Mouse (Mus musculus) limb, embryonic 12.5 days (tissue): ENCODE measurements around the gene Lmna. TPM values are rescaled to one million over a fixed set of nuclear protein-coding genes. Genes with fewer than 3 reads are reported as not detected.

ENCODE experiments used
- ATAC-seq: fragments of 200-750 bp; cut with Nextera tagmentation; 2 replicates; pipeline ENCODE4 v1.8.0; 2017; ENCODE audit warnings: low read depth, moderate TSS enrichment; ENCODE audit not compliant: insufficient number of reproducible peaks, insufficient read depth, low FRiP score, low TSS enrichment
- H3K27ac ChIP-seq: fragments of 300-500 bp; sonication (generic); 2 replicates; pipeline ENCODE4 v1.5.1; 2016; ENCODE audit warnings: mild to moderate bottlenecking, moderate library complexity
- H3K27me3 ChIP-seq: fragments of 300-500 bp; sonication (generic); 2 replicates; pipeline ENCODE4 v1.6.1; 2016; ENCODE audit warnings: mild to moderate bottlenecking, moderate library complexity
- H3K36me3 ChIP-seq: fragments of 300-500 bp; sonication (generic); 2 replicates; pipeline ENCODE4 v1.6.1; 2016; ENCODE audit warnings: mild to moderate bottlenecking, moderate library complexity
- H3K4me1 ChIP-seq: fragments of 300-500 bp; sonication (generic); replicated peaks from 2 replicates; pipeline ENCODE4 v1.6.1; 2016
- H3K4me2 ChIP-seq: fragments of 300-500 bp; sonication (generic); 2 replicates; pipeline ENCODE4 v1.6.1; 2016; ENCODE audit warnings: mild to moderate bottlenecking, moderate library complexity
- H3K4me3 ChIP-seq: fragments of 300-500 bp; sonication (generic); replicated peaks from 2 replicates; pipeline ENCODE4 v1.5.1; 2016; ENCODE audit warnings: mild to moderate bottlenecking
- H3K9ac ChIP-seq: fragments of 300-500 bp; sonication (generic); replicated peaks from 2 replicates; pipeline ENCODE4 v1.6.1; 2016; ENCODE audit warnings: mild to moderate bottlenecking, moderate library complexity
- H3K9me3 ChIP-seq: fragments of 300-500 bp; sonication (generic); 2 replicates; pipeline ENCODE4 v1.6.1; 2016; ENCODE audit warnings: mild to moderate bottlenecking, moderate library complexity
- WGBS: fragments of 180-500 bp; shearing (Covaris S2); methylation state at CpG from one replicate; pipeline ENCODE4 v1.1.7; 2016; 5-methylcytosine and 5-hydroxymethylcytosine counted together
- microRNA counts: library from miRNA; unstranded; fragments of <30 nt; microRNA quantifications from one replicate; lab custom pipeline; 2017
- microRNA-seq: library from miRNA; unstranded; fragments of <30 nt; microRNA quantifications from one replicate; pipeline ENCODE4, GENCODE M21; 2017
- polyA plus RNA-seq: library from polyadenylated mRNA; unstranded; fragments of >200 nt; fragmentation: Nextera tagmentation; extraction: Ambion mirVana; gene quantifications from 2 replicates; pipeline ENCODE4 v1.2.1, GENCODE M21; 2016

The Lmna gene
- polyA plus RNA-seq, 1 experiment from 2014 or later: 51.8 TPM

DNA sequence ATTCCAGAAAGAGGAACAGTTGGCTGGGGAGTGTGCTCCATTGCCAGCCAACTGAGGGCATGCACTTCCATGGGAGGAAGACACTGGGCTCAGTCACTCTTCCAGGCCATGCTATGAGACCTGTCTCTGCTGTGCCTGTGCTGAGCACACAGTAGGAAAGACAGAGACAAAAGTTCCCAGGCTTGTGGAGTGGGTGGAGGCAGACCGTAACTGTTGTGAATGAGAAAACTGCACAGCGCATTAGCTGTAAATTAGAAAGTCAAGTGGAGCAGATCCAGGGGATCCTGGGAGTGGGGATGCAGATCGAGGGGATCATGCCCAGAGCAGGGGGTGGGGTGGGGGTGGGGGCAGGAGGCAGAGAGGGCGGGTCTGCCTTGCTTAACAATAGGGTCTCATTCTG lies 70.2 kb downstream of the Lmna start:
- Histone ChIP-seq H3K27me3 (peaks cover 9% of the 10 kb centered on the region; the same call in 1 of the 2 replicates), H3K4me2 (no peak overlapping the region), H3K27ac (no peak overlapping the region), H3K4me1 (peaks cover 42% of the 10 kb centered on the region), H3K36me3 (peaks cover 5% of the 10 kb centered on the region; the same call in 1 of the 2 replicates), H3K9me3 (no peaks in the 10 kb centered on the region), H3K9ac (no peak overlapping the region; the same call in 1 of the 2 replicates), H3K4me3 (no peak overlapping the region)
- WGBS: 71% methylated on average over 4 of the region's 4 CpGs
- no peak for ATAC-seq

DNA sequence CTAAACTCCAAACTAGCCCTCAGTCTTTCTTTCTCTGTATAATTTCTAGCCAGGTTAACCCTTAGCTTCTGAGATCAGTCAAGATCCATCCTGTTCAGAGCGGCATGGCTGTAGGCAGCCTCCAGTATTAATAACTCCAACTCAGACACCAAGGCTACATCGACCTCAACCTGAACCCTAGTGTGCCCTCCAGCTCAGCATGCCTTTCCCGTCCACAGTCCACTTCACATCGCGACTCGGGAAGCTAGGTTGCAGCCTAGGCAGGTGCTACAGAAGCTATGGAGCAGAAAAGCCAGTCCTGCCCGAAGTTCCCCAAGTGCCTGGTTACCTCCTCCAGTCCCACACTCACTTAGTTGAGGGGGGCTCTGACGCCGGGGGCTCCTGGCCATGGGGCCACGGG lies 72.3 kb downstream of the Lmna start:
- Histone ChIP-seq H3K9me3 (no peaks in the 10 kb centered on the region), H3K4me1 (peaks cover 42% of the 10 kb centered on the region), H3K27ac (0 out of 2 replicates have a peak overlapping the region, but pooled peaks have one; percentile 53), H3K4me2 (peak overlapping the region; percentile 60), H3K4me3 (peak overlapping the region; percentile 32; the same call in 1 of the 2 replicates), H3K9ac (peak overlapping the region; percentile 31; the same call in 1 of the 2 replicates), H3K36me3 (peaks cover 5% of the 10 kb centered on the region; the same call in 1 of the 2 replicates), H3K27me3 (peaks cover 5% of the 10 kb centered on the region; the same call in 1 of the 2 replicates)
- no peak for ATAC-seq
- 76% methylated on average over 10 of the region's 10 CpGs for WGBS

DNA sequence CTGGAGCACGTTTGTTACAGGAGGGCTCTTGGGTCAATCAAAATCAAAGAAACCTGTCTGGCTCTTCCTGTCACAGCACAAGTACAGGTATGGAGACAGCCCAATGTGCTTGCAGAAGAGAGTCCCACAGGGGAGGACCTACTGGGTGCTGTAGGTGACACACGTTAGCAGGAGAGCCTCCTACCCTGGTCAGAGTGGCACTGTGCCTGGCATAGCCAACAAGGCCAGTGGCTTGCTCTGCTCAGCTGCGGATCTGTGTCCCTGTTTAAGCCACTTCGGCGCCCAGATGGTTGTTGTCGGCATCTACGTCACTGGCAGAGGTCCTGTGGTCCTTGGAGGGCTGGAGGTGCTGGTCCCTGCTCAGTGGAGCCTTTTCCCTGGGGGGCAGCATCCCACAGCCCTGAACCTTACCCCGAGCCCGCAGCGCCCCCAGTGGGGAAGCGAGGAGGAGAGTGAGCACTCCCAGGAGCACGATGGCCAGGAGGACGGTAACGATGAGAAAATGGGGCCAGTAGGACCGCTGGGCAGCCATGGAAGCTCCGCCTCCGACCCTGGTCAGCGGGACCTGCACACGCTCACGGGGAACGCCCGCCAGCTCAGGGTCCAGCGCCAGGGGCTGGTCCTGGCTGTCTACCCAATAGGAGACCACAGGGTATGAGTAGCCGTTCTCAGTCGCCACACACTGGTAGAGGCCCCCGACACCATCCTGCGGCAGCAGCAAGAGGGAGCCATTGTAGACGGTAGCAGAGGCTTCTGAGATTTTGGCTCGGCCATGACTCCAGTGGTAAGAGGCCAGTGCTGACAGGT lies 73.2 kb downstream of the Lmna start:
- Histone ChIP-seq H3K27ac (peak overlapping the region; percentile 53; the same call in 1 of the 2 replicates), H3K4me3 (peak overlapping the region; percentile 32), H3K9ac (peak overlapping the region; percentile 31; the same call in 1 of the 2 replicates), H3K4me1 (peaks cover 42% of the 10 kb centered on the region), H3K36me3 (peaks cover 5% of the 10 kb centered on the region; the same call in 1 of the 2 replicates), H3K4me2 (peak overlapping the region; percentile 60), H3K9me3 (no peaks in the 10 kb centered on the region), H3K27me3 (peaks cover under 1% of the 10 kb centered on the region; the same call in 1 of the 2 replicates)
- 8% methylated on average over 29 of the region's 29 CpGs for WGBS
- ATAC-seq: peak; percentile 89

DNA sequence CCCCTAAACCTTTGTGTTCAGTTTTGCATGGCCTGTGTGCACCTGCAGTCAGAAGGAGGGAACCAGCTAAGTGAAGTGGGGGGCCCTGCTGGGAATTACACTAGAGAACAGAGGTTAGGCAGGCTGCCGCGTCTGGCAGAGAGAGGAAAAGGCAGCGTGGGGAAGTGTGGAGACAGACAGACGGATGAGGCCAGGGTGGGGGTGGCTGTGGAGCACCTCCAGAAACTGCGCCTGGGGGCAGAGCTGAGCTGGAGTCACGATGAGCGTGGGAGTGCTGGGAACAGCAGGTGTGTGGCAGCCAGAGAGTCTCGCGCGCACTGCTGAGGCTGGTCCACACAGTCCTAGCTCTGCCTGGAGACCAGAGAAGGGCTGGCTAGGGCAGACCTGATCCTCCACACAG lies 74.2 kb downstream of the Lmna start:
- Histone ChIP-seq H3K36me3 (peaks cover 5% of the 10 kb centered on the region; the same call in 1 of the 2 replicates), H3K4me3 (no peak overlapping the region), H3K27me3 (no peaks in the 10 kb centered on the region; the same call in 1 of the 2 replicates), H3K9me3 (no peaks in the 10 kb centered on the region), H3K4me2 (no peak overlapping the region), H3K9ac (no peak overlapping the region), H3K4me1 (peaks cover 36% of the 10 kb centered on the region), H3K27ac (no peak overlapping the region)
- 62% methylated on average over 10 of the region's 10 CpGs for WGBS
- no peak for ATAC-seq

MicroRNAs encoded within 50 kb of the gene (microRNA counts, 519-probe panel; counts per million panel counts)
- microRNA mmu-miR-1905 (lab: Ali Mortazavi, UCI): not detected

Small RNA genes lying within 50 kb of the gene (microRNA-seq; reads per million reads assigned to microRNA genes)
- gene Mir1905 (not detected), gene Mir7011 (not detected)

Other genes starting within 250 kb of the Lmna start
- gene Gm38392, start 222.7 kb downstream of the Lmna start, polyA plus RNA-seq: 0.25 TPM in 1 of 2 replicates, not detected in the other
- gene Tsacc, start 213.0 kb downstream of the Lmna start, polyA plus RNA-seq: 13.5 and 14.3 TPM in 2 replicates
- 642 and 647 TPM in 2 replicates for gene Cct3, start 212.8 kb downstream of the Lmna start, polyA plus RNA-seq
- gene Glmp, start 184.9 kb downstream of the Lmna start, polyA plus RNA-seq: 143 and 164 TPM in 2 replicates
- 2.6 and 2.9 TPM in 2 replicates for gene Tmem79, start 173.8 kb downstream of the Lmna start, polyA plus RNA-seq
- gene Smg5, start 173.7 kb downstream of the Lmna start, polyA plus RNA-seq: 69.2 and 74.4 TPM in 2 replicates
- gene Paqr6, start 145.4 kb downstream of the Lmna start, polyA plus RNA-seq: 2.8 and 3.2 TPM in 2 replicates
- 0.10 and 0.29 TPM in 2 replicates for gene Bglap3, start 137.2 kb downstream of the Lmna start, polyA plus RNA-seq
- not detected in 2 replicates for gene Bglap2, start 131.3 kb downstream of the Lmna start, polyA plus RNA-seq
- not detected in 2 replicates for gene Bglap, start 125.5 kb downstream of the Lmna start, polyA plus RNA-seq
- gene Pmf1, start 99.6 kb downstream of the Lmna start, polyA plus RNA-seq: 149 and 151 TPM in 2 replicates
- gene Slc25a44, start 84.8 kb downstream of the Lmna start, polyA plus RNA-seq: 13.7 and 16.2 TPM in 2 replicates
- 8.0 and 8.3 TPM in 2 replicates for gene Sema4a, start 48.8 kb downstream of the Lmna start, polyA plus RNA-seq
- 37.4 and 38.0 TPM in 2 replicates for gene Mex3a, start 22.4 kb upstream of the Lmna start, polyA plus RNA-seq
- 2.6 and 3.5 TPM in 2 replicates for gene Rab25, start 38.3 kb upstream of the Lmna start, polyA plus RNA-seq
- gene Lamtor2, start 43.1 kb upstream of the Lmna start, polyA plus RNA-seq: 134 and 139 TPM in 2 replicates
- 62.6 and 67.0 TPM in 2 replicates for gene Ubqln4, start 43.8 kb upstream of the Lmna start, polyA plus RNA-seq
- 184 and 190 TPM in 2 replicates for gene Ssr2, start 65.9 kb upstream of the Lmna start, polyA plus RNA-seq
- 122 and 123 TPM in 2 replicates for gene Arhgef2, start 96.0 kb upstream of the Lmna start, polyA plus RNA-seq
- gene Rxfp4, start 143.2 kb upstream of the Lmna start, polyA plus RNA-seq: not detected in 2 replicates
- gene Khdc4, start 175.8 kb upstream of the Lmna start, polyA plus RNA-seq: 127 and 128 TPM in 2 replicates
- 39.7 and 41.2 TPM in 2 replicates for gene Rit1, start 206.9 kb upstream of the Lmna start, polyA plus RNA-seq